In genomic region chr13:63567677-63568293, GRCm38 (mm10) we compare ENCODE assay signal across 8 mouse cellular contexts. TPM values are rescaled to one million over a fixed set of nuclear protein-coding genes. Genes with fewer than 3 reads are reported as not detected.
DNase-seq lines count a peak whose midpoint lies in the region; ATAC-seq and TF ChIP-seq lines count a peak whose summit lies in the region.

No protein-coding gene starts in this region.

- H3K27me3 ChIP-seq in Patski: no peaks in the 10 kb centered on the region
- H3K27me3 ChIP-seq in hindbrain, embryonic 14.5 days (ENCODE audit: control insufficient read depth, insufficient read depth, low read length): peaks cover 29% of the 10 kb centered on the region

- H3K4me3 ChIP-seq in hindbrain, embryonic 14.5 days (replicated peaks; ENCODE audit: low read length): peak overlapping the region; percentile 96

- no peak for TF ChIP-seq CTCF in Patski (IDR thresholded peaks at IDR 0.05)

- H3K9ac ChIP-seq in hindbrain, embryonic 14.5 days: peak overlapping the region; percentile 66

- peak overlapping the region; percentile 89 for H3K27ac ChIP-seq in hindbrain, embryonic 14.5 days

- DNase-seq in Patski (ENCODE audit: low read depth, low spot score): no peak
- peak; percentile 97 to 98 for DNase-seq in cerebellum, postnatal 25 days
- DNase-seq in frontal cortex, postnatal 25 days (ENCODE audit: low spot score in 2 of 2): peak; percentile 92
- peak; percentile 94 for DNase-seq in hindbrain, embryonic 14.5 days (ENCODE audit: low spot score)
- peak; percentile 77 to 90 for DNase-seq in layer of hippocampus, postnatal 25 days (ENCODE audit: extremely low spot score in 1 of 2, low spot score in 1 of 2)
- DNase-seq in lung, postnatal 14 days: peak; percentile 93
- DNase-seq in ovary, postnatal 36 days (ENCODE audit: low spot score): peak; percentile 92
- DNase-seq in thymus, postnatal 14 days: peak; percentile 90

- peaks cover 40% of the 10 kb centered on the region; the same call in 1 of the 2 replicates for H3K4me1 ChIP-seq in hindbrain, embryonic 14.5 days (replicated peaks; ENCODE audit: control insufficient read depth, insufficient read depth, low read length)

- no peaks in the 10 kb centered on the region for H3K9me3 ChIP-seq in hindbrain, embryonic 14.5 days (ENCODE audit: control insufficient read depth, low read length)

- no peaks in the 10 kb centered on the region for H3K36me3 ChIP-seq in hindbrain, embryonic 14.5 days (replicated peaks; ENCODE audit: control insufficient read depth, insufficient read depth)

- POLR2A ChIA-PET in Patski (lab: Charles Lee): no interaction called here

- under 1% methylated on average over 61 of the region's 62 CpGs for WGBS in hindbrain, embryonic 14.5 days

- CTCF ChIA-PET in Patski (lab: Charles Lee): no interaction called here

- in situ Hi-C loops in Patski (cut with MboI; ENCODE audit: low pct_unique_long_range_greater_than_20kb): no loop called here

- peak overlapping the region; percentile 85 for H3K4me2 ChIP-seq in hindbrain, embryonic 14.5 days (replicated peaks)

- ATAC-seq in Patski: peak; percentile 74
- ATAC-seq in hindbrain, embryonic 14.5 days (ENCODE audit: low FRiP score): peak; percentile 85

RNA-seq across cellular contexts. Expression of gene Ptch1, which starts 5.6 kb away (rescaled TPM):
- polyA plus RNA-seq in Patski (2021): 13.8 TPM
- polyA plus RNA-seq in hindbrain, embryonic 14.5 days (2014; fragmentation: Nextera tagmentation; extraction: Ambion mirVana): 22.7 and 24.2 TPM in 2 replicates
- 10 to 100 TPM; 39.9 to 47.9 TPM for total RNA-seq in layer of hippocampus, postnatal 25 days (2021)
